Mouse (Mus musculus): Measurements from ENCODE around the gene Polr3h. TPM values are rescaled to one million over a fixed set of nuclear protein-coding genes. Genes with fewer than 3 reads are reported as not detected.
A peak's percentile ranks its signal among the peaks of the same experiment; 100 is the strongest.

Gene Polr3h
- total and polyA plus RNA-seq, 2 experiments from 2014 or later: 49.5 to 77.0 TPM

- H3K4me2 ChIP-seq (ENCODE audit: low read depth, low read length, poor library complexity, severe bottlenecking): no peak overlapping the region
- no peaks in the 10 kb centered on the region for H3K4me1 ChIP-seq (ENCODE audit: insufficient read depth, low read length)
- H3K4me3 ChIP-seq (ENCODE audit: low read depth, low read length): no peak overlapping the region
- TF ChIP-seq CTCF (IDR thresholded peaks at IDR 0.05): no peak
- H3K36me3 ChIP-seq (ENCODE audit: insufficient read depth, low read length): peaks cover 27% of the 10 kb centered on the region
- 91% methylated on average over 9 of the region's 9 CpGs for WGBS
- no peaks in the 10 kb centered on the region for H3K27me3 ChIP-seq (ENCODE audit: insufficient read depth, low read length)
- DNase-seq (ENCODE audit: low spot score) (no peak), ATAC-seq (ENCODE audit: low FRiP score) (no peak)
- H3K9me3 ChIP-seq (ENCODE audit: low read length): no peaks in the 10 kb centered on the region
- no peak overlapping the region for H3K9ac ChIP-seq (replicated peaks; ENCODE audit: low read length, poor library complexity, severe bottlenecking)
- H3K27ac ChIP-seq (ENCODE audit: low read depth, low read length): no peak overlapping the region
Observed at GRCm38 (mm10) chr15:81852411-81853000, 73.5 kb downstream of the Polr3h start.

- H3K9ac ChIP-seq (replicated peaks; ENCODE audit: low read length, poor library complexity, severe bottlenecking): no peak overlapping the region
- H3K36me3 ChIP-seq (ENCODE audit: insufficient read depth, low read length): peaks cover 32% of the 10 kb centered on the region
- H3K9me3 ChIP-seq (ENCODE audit: low read length): no peaks in the 10 kb centered on the region
- no peak for TF ChIP-seq CTCF (IDR thresholded peaks at IDR 0.05)
- no peaks in the 10 kb centered on the region for H3K4me1 ChIP-seq (ENCODE audit: insufficient read depth, low read length)
- WGBS: 94% methylated on average over 15 of the region's 15 CpGs
- H3K4me2 ChIP-seq (ENCODE audit: low read depth, low read length, poor library complexity, severe bottlenecking): no peak overlapping the region
- ATAC-seq (ENCODE audit: low FRiP score): no peak
- H3K27ac ChIP-seq (ENCODE audit: low read depth, low read length): no peak overlapping the region
- no peaks in the 10 kb centered on the region for H3K27me3 ChIP-seq (ENCODE audit: insufficient read depth, low read length)
- no peak for DNase-seq (ENCODE audit: low spot score)
- H3K4me3 ChIP-seq (ENCODE audit: low read depth, low read length): no peak overlapping the region
Observed at GRCm38 (mm10) chr15:81851375-81851774, 74.7 kb downstream of the Polr3h start.

DNA sequence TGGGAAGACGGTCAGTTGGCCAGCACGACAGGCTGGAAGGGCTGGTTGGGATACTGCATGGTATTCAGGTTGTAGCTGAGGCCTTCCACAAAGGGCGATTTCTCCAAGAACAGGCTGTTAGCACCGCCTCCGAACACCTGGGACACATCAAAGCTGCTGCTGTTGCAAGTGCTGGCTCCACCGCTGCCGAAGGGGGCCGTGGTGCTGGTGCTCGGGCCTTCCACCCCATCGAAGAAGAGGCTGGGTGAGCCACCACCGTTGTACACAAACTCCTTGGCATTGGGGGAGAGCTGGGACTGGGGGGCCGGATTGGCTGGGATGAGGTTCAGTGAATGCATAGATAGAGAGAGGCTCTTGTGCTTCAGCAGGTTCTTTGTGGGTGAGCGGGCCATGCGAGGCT lies 75.3 kb downstream of the Polr3h start:
- H3K4me3 ChIP-seq (ENCODE audit: low read depth, low read length): no peak overlapping the region
- no peak overlapping the region for H3K4me2 ChIP-seq (ENCODE audit: low read depth, low read length, poor library complexity, severe bottlenecking)
- no peaks in the 10 kb centered on the region for H3K27me3 ChIP-seq (ENCODE audit: insufficient read depth, low read length)
- no peaks in the 10 kb centered on the region for H3K4me1 ChIP-seq (ENCODE audit: insufficient read depth, low read length)
- no peak overlapping the region for H3K27ac ChIP-seq (ENCODE audit: low read depth, low read length)
- no peak for TF ChIP-seq CTCF (IDR thresholded peaks at IDR 0.05)
- no peaks in the 10 kb centered on the region for H3K9me3 ChIP-seq (ENCODE audit: low read length)
- ATAC-seq (ENCODE audit: low FRiP score): no peak
- DNase-seq (ENCODE audit: low spot score): no peak
- peaks cover 32% of the 10 kb centered on the region for H3K36me3 ChIP-seq (ENCODE audit: insufficient read depth, low read length)
- no peak overlapping the region for H3K9ac ChIP-seq (replicated peaks; ENCODE audit: low read length, poor library complexity, severe bottlenecking)
- WGBS: 89% methylated on average over 14 of the region's 14 CpGs

DNA sequence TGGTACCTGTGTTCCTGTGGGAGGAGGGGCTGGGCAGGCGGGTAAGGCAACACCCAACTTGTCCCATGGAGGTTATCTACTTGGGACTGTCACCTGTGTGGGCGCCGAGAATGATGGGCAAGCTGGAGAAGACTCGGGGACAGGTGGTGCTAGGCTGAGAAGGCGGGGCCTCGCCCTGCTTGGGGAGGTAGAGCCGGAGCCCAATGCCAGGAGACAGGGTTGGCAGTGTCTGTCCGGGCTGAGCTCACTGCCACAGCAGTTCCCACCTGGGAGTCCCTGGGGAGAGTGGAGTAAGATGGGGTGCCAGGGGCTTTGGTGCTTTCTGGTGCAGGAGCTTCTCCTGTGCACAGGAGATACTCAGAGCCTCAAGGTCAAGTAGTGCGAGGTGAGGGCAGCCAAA lies 76.9 kb downstream of the Polr3h start:
- ATAC-seq (ENCODE audit: low FRiP score): no peak
- 84% methylated on average over 9 of the region's 9 CpGs for WGBS
- no peak for TF ChIP-seq CTCF (IDR thresholded peaks at IDR 0.05)
- no peak overlapping the region for H3K9ac ChIP-seq (replicated peaks; ENCODE audit: low read length, poor library complexity, severe bottlenecking)
- no peak overlapping the region for H3K27ac ChIP-seq (ENCODE audit: low read depth, low read length)
- no peaks in the 10 kb centered on the region for H3K27me3 ChIP-seq (ENCODE audit: insufficient read depth, low read length)
- DNase-seq (ENCODE audit: low spot score): no peak
- peaks cover 32% of the 10 kb centered on the region for H3K36me3 ChIP-seq (ENCODE audit: insufficient read depth, low read length)
- H3K4me3 ChIP-seq (ENCODE audit: low read depth, low read length): no peak overlapping the region
- no peaks in the 10 kb centered on the region for H3K4me1 ChIP-seq (ENCODE audit: insufficient read depth, low read length)
- no peaks in the 10 kb centered on the region for H3K9me3 ChIP-seq (ENCODE audit: low read length)
- H3K4me2 ChIP-seq (ENCODE audit: low read depth, low read length, poor library complexity, severe bottlenecking): no peak overlapping the region

- H3K4me2 ChIP-seq (ENCODE audit: low read depth, low read length, poor library complexity, severe bottlenecking): no peak overlapping the region
- ATAC-seq (ENCODE audit: low FRiP score): no peak
- H3K4me3 ChIP-seq (ENCODE audit: low read depth, low read length): no peak overlapping the region
- whole genome bisulfite sequencing: 26% methylated on average over 7 of the region's 7 CpGs
- H3K27me3 ChIP-seq (ENCODE audit: insufficient read depth, low read length): no peaks in the 10 kb centered on the region
- DNase-seq (ENCODE audit: low spot score): peak; percentile 54
- no peak overlapping the region for H3K27ac ChIP-seq (ENCODE audit: low read depth, low read length)
- no peaks in the 10 kb centered on the region for H3K9me3 ChIP-seq (ENCODE audit: low read length)
- H3K36me3 ChIP-seq (ENCODE audit: insufficient read depth, low read length): peaks cover 32% of the 10 kb centered on the region
- peak; percentile 68 for TF ChIP-seq CTCF (IDR thresholded peaks at IDR 0.05)
- H3K4me1 ChIP-seq (ENCODE audit: insufficient read depth, low read length): no peaks in the 10 kb centered on the region
- H3K9ac ChIP-seq (replicated peaks; ENCODE audit: low read length, poor library complexity, severe bottlenecking): no peak overlapping the region
Observed at GRCm38 (mm10) chr15:81848301-81848700, 77.7 kb downstream of the Polr3h start.

DNA sequence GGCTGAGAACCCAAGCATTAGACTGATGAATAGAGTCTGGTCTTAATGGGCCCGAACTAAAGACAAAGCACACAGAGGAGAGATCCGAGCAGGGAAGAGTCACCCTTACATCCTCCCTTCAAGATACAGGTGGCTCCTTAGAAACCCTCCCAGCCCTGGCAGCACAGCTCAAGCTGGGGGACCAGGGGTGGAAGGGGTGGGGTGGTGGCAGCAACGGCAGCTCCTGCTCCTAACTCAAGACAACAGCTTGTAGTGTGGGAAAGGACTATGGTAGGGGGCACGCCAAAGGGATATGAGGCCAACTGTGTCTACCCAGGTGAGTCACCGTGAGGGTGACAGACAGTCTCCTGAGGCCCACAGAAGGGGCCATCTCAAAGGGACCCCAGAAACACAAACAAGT lies 78.2 kb downstream of the Polr3h start:
- Histone ChIP-seq H3K27ac (ENCODE audit: low read depth, low read length) (no peak overlapping the region), H3K4me1 (ENCODE audit: insufficient read depth, low read length) (no peaks in the 10 kb centered on the region), H3K36me3 (ENCODE audit: insufficient read depth, low read length) (peaks cover 32% of the 10 kb centered on the region), H3K9ac (replicated peaks; ENCODE audit: low read length, poor library complexity, severe bottlenecking) (no peak overlapping the region), H3K9me3 (ENCODE audit: low read length) (no peaks in the 10 kb centered on the region), H3K27me3 (ENCODE audit: insufficient read depth, low read length) (no peaks in the 10 kb centered on the region), H3K4me3 (ENCODE audit: low read depth, low read length) (no peak overlapping the region), H3K4me2 (ENCODE audit: low read depth, low read length, poor library complexity, severe bottlenecking) (no peak overlapping the region)
- 93% methylated on average over 5 of the region's 5 CpGs for WGBS
- no peak for DNase-seq (ENCODE audit: low spot score)
- no peak for ATAC-seq (ENCODE audit: low FRiP score)
- no peak for TF ChIP-seq CTCF (IDR thresholded peaks at IDR 0.05)
